Mouse (Mus musculus) forebrain, embryonic 11.5 days (tissue): Measurements from ENCODE around the gene Rprd2. TPM values are rescaled to one million over a fixed set of nuclear protein-coding genes. Genes with fewer than 3 reads are reported as not detected.

Experiments
- ATAC-seq: fragments of 200-750 bp; cut with Nextera tagmentation; replicated peaks from 2 replicates; pipeline ENCODE4 v1.8.0; 2017; ENCODE audit warnings: moderate TSS enrichment; ENCODE audit not compliant: low FRiP score
- DNase-seq: peaks from one replicate; pipeline ENCODE4 v3.0.0-alpha.2; 2017; ENCODE audit warnings: low spot score
- H3K27ac ChIP-seq: fragments of 300-500 bp; sonication (generic); 2 replicates; pipeline ENCODE4 v1.5.1; 2014; ENCODE audit warnings: low read depth, low read length
- H3K27me3 ChIP-seq: fragments of 300-500 bp; sonication (generic); 2 replicates; pipeline ENCODE4 v1.6.1; 2014; ENCODE audit warnings: mild to moderate bottlenecking, low read length, mixed read lengths; ENCODE audit not compliant: control insufficient read depth, insufficient read depth
- H3K36me3 ChIP-seq: fragments of 300-500 bp; sonication (generic); 2 replicates; pipeline ENCODE4 v1.6.1; 2014; ENCODE audit warnings: mild to moderate bottlenecking, low read length, moderate library complexity, mixed read lengths; ENCODE audit not compliant: control insufficient read depth, insufficient read depth
- H3K4me1 ChIP-seq: fragments of 300-500 bp; sonication (generic); replicated peaks from 2 replicates; pipeline ENCODE4 v1.6.1; 2014; ENCODE audit warnings: low read length, mixed read lengths; ENCODE audit not compliant: control insufficient read depth, insufficient read depth
- H3K4me2 ChIP-seq: fragments of 300-500 bp; sonication (generic); 2 replicates; pipeline ENCODE4 v1.6.1; 2014; ENCODE audit warnings: low read depth, mild to moderate bottlenecking, low read length, moderate library complexity, mixed read lengths; ENCODE audit not compliant: severe bottlenecking
- H3K4me3 ChIP-seq: fragments of 300-500 bp; sonication (generic); 2 replicates; pipeline ENCODE4 v1.5.1; 2014; ENCODE audit warnings: low read depth, low read length
- H3K9ac ChIP-seq: fragments of 300-500 bp; sonication (generic); 2 replicates; pipeline ENCODE4 v1.6.1; 2014; ENCODE audit warnings: low read length
- H3K9me3 ChIP-seq: fragments of 300-500 bp; sonication (generic); 2 replicates; pipeline ENCODE4 v1.6.1; 2016; ENCODE audit warnings: low read length, mixed read lengths; ENCODE audit not compliant: control insufficient read depth
- WGBS: fragments of 180-500 bp; shearing (Covaris S2); extraction: QIAGEN DNeasy Blood & Tissue Kit; methylation state at CpG from one replicate; pipeline ENCODE4 v1.1.7; 2014; 5-methylcytosine and 5-hydroxymethylcytosine counted together
- polyA plus RNA-seq: library from polyadenylated mRNA; unstranded; fragments of >200 nt; fragmentation: Nextera tagmentation; extraction: Ambion mirVana; gene quantifications from 2 replicates; pipeline ENCODE4 v1.2.1, GENCODE M21; 2014

Rprd2 gene
- polyA plus RNA-seq, 1 experiment from 2014 or later, result 23.8 TPM

GRCm38 (mm10) chr3:95806677-95807076 is 12.0 kb downstream of the Rprd2 start:
- Histone ChIP-seq H3K36me3 (peaks cover 2% of the 10 kb centered on the region; the same call in 1 of the 2 replicates), H3K4me3 (no peak overlapping the region), H3K4me2 (no peak overlapping the region), H3K9ac (no peak overlapping the region), H3K9me3 (no peaks in the 10 kb centered on the region), H3K27me3 (no peaks in the 10 kb centered on the region), H3K4me1 (no peaks in the 10 kb centered on the region), H3K27ac (no peak overlapping the region)
- ATAC-seq (no peak), DNase-seq (no peak)
- 96% methylated on average over 1 of the region's 1 CpGs for WGBS

DNA sequence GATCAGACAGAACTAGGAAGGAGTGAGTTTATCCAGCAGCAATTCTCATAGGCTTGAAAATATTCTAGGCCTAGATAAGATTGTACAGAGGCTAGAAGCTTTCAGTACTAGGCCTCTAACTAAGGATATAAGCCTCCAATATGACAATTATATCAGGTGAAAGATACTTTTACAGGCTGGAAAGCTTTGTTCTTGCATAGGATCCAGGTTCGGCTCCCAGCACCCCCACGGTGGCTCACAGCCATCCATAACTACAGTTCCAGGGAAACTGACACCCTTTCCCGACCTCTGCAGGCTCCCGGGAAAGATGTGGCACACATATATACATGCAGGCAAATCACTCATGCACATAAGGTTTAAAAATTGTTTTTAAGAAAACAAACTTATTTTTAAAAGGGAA is 14.8 kb downstream of the Rprd2 start:
- no peak for DNase-seq
- no peaks in the 10 kb centered on the region for H3K4me1 ChIP-seq
- ATAC-seq, result no peak
- no peak overlapping the region for H3K4me2 ChIP-seq
- no peaks in the 10 kb centered on the region for H3K9me3 ChIP-seq
- WGBS, result 97% methylated on average over 4 of the region's 4 CpGs
- H3K36me3 ChIP-seq, result peaks cover 2% of the 10 kb centered on the region; the same call in 1 of the 2 replicates
- H3K9ac ChIP-seq, result no peak overlapping the region
- no peak overlapping the region for H3K27ac ChIP-seq
- no peaks in the 10 kb centered on the region for H3K27me3 ChIP-seq
- H3K4me3 ChIP-seq, result no peak overlapping the region

- no peak overlapping the region for H3K4me3 ChIP-seq
- DNase-seq (no peak), ATAC-seq (no peak)
- H3K36me3 ChIP-seq, result no peaks in the 10 kb centered on the region
- H3K27me3 ChIP-seq, result no peaks in the 10 kb centered on the region
- H3K4me1 ChIP-seq, result no peaks in the 10 kb centered on the region
- no peak overlapping the region for H3K4me2 ChIP-seq
- no peaks in the 10 kb centered on the region for H3K9me3 ChIP-seq
- 87% methylated on average over 4 of the region's 4 CpGs for WGBS
- no peak overlapping the region for H3K9ac ChIP-seq
- no peak overlapping the region for H3K27ac ChIP-seq
Measured at GRCm38 (mm10) chr3:95798756-95799155, 19.9 kb downstream of the Rprd2 start.

GRCm38 (mm10) chr3:95794299-95794698 is 24.4 kb downstream of the Rprd2 start:
- H3K9ac ChIP-seq, result no peak overlapping the region
- no peaks in the 10 kb centered on the region for H3K9me3 ChIP-seq
- H3K27me3 ChIP-seq, result no peaks in the 10 kb centered on the region
- no peaks in the 10 kb centered on the region for H3K36me3 ChIP-seq
- no peak overlapping the region for H3K27ac ChIP-seq
- no peak overlapping the region for H3K4me3 ChIP-seq
- H3K4me1 ChIP-seq, result no peaks in the 10 kb centered on the region
- no peak overlapping the region for H3K4me2 ChIP-seq
- no peak for DNase-seq
- no peak for ATAC-seq
- WGBS, result 88% methylated on average over 1 of the region's 1 CpGs

GRCm38 (mm10) chr3:95793662-95794061 is 25.0 kb downstream of the Rprd2 start:
- Histone ChIP-seq H3K27me3 (no peaks in the 10 kb centered on the region), H3K4me1 (no peaks in the 10 kb centered on the region), H3K4me2 (no peak overlapping the region), H3K27ac (no peak overlapping the region), H3K9ac (no peak overlapping the region), H3K4me3 (no peak overlapping the region), H3K36me3 (no peaks in the 10 kb centered on the region), H3K9me3 (no peaks in the 10 kb centered on the region)
- DNase-seq, result no peak
- WGBS, result 74% methylated on average over 2 of the region's 2 CpGs
- ATAC-seq, result no peak

DNA sequence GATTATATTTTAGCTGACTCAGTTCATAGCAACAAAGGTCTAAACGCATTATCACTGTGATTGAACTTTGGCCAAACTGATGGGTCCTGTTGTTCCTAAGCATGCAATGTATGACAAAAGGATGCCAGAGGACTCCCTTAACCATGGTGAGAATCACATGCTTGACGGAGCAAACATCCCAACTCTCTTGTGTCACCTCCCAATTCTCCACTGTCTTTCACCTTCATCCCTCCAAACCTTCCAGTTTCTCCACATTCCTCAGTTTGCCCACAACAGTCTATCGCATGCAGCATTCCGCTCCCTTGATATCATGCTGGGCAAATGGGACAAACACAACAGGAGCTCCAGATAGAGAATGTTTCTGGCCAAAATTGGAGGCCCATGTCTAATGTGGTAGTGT is 33.2 kb downstream of the Rprd2 start:
- ATAC-seq, result no peak
- no peak overlapping the region for H3K4me3 ChIP-seq
- H3K36me3 ChIP-seq, result peaks cover 12% of the 10 kb centered on the region
- H3K4me1 ChIP-seq, result no peaks in the 10 kb centered on the region
- no peak overlapping the region for H3K9ac ChIP-seq
- no peak overlapping the region for H3K4me2 ChIP-seq
- no peak overlapping the region for H3K27ac ChIP-seq
- DNase-seq, result no peak
- no peaks in the 10 kb centered on the region for H3K9me3 ChIP-seq
- WGBS, result 93% methylated on average over 4 of the region's 4 CpGs
- H3K27me3 ChIP-seq, result no peaks in the 10 kb centered on the region

DNA sequence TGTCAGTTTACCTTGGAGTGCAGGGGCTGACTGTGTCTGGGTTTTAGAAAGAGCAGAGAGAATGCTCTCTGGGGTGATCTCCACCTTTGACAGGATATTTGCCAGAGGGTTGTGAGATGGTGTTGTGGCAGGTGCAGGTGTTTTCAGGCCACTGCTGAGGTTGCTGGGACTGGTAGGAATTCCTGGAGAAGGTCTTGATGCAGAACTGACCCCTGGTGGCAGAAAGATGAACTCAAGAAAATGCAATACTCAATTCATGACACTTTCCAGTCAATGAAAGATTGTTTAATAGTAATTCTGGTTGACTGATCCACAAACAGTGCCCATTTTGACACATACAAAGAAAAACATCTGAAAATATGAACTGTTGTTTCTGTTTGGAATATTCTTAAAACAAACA is 46.7 kb downstream of the Rprd2 start:
- Histone ChIP-seq H3K4me3 (no peak overlapping the region), H3K27me3 (no peaks in the 10 kb centered on the region), H3K27ac (no peak overlapping the region), H3K9ac (no peak overlapping the region), H3K4me1 (no peaks in the 10 kb centered on the region), H3K4me2 (no peak overlapping the region), H3K36me3 (peaks cover 7% of the 10 kb centered on the region), H3K9me3 (no peaks in the 10 kb centered on the region)
- ATAC-seq (no peak), DNase-seq (no peak)

DNA sequence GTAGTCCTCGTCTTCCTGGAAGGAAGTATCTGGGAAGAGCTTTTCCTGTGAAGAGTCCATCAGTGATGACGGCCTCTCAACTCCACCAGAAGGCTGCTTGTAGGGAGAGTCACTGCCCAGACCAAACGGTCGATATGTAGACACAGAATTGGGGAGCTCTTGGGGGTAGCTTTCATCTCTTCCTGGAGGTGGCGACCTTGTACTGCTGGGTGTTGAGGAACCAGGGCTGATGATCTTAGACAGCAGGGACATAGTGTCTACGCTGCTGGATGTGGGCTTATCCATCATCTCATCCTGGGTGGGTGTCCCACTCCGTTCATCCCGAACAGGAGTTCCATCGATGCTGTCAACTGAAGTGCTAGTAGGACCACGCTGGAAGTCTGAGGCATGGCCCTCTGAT is 53.1 kb downstream of the Rprd2 start:
- H3K9me3 ChIP-seq, result no peaks in the 10 kb centered on the region
- H3K36me3 ChIP-seq, result peaks cover 19% of the 10 kb centered on the region
- no peak for ATAC-seq
- DNase-seq, result no peak
- WGBS, result 94% methylated on average over 10 of the region's 10 CpGs
- no peak overlapping the region for H3K27ac ChIP-seq
- no peak overlapping the region for H3K9ac ChIP-seq
- no peak overlapping the region for H3K4me2 ChIP-seq
- H3K4me3 ChIP-seq, result no peak overlapping the region
- no peaks in the 10 kb centered on the region for H3K4me1 ChIP-seq
- no peaks in the 10 kb centered on the region for H3K27me3 ChIP-seq

DNA sequence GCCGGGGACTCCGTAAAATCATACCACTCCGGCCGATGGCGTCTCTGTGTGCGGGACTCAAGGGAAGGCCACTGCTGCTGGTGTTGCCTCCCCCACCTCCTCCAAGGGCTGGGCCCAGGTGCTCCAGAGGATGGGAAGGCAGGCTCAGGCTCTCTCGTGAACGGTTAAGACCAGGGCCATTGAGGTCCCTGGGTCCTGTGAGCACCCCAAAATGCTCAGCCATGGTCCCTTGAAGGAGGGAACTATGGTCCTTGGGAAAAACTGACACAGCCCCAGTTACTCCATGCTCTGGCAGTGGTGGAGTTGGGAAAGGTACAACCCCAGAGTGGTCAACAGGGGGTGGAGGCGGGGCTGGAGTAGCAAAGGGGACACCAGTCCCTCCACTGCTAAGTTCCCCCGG is 54.9 kb downstream of the Rprd2 start:
- Histone ChIP-seq H3K4me3 (no peak overlapping the region), H3K36me3 (peaks cover 19% of the 10 kb centered on the region), H3K9me3 (no peaks in the 10 kb centered on the region), H3K4me2 (no peak overlapping the region), H3K27me3 (no peaks in the 10 kb centered on the region), H3K27ac (no peak overlapping the region), H3K9ac (no peak overlapping the region), H3K4me1 (no peaks in the 10 kb centered on the region)
- ATAC-seq (0 out of 2 replicates have a peak, but pooled peaks have one; percentile 10), DNase-seq (no peak)
- 74% methylated on average over 10 of the region's 10 CpGs for WGBS
